Mouse (Mus musculus) liver, postnatal 0 days (tissue): Measurements from ENCODE around the gene Nf2.

Experiments used
- CTCF ChIP-seq: sonication (generic); IDR thresholded peaks from 2 replicates; pipeline ENCODE4 v1.5.1; 2016; ENCODE audit warnings: antibody characterized with exemption, low read depth
- EP300 ChIP-seq: IDR thresholded peaks from 2 replicates; pipeline ENCODE4 v1.6.1; 2016; ENCODE audit warnings: antibody characterized with exemption, low read depth, mild to moderate bottlenecking

- TF ChIP-seq CTCF (no peak), EP300 (no peak)
Observed at GRCm38 (mm10) chr11:4720393-4720792, 128.9 kb downstream of the Nf2 start.
